ENCODE assay signal across 9 mouse cellular contexts in the genomic region with DNA sequence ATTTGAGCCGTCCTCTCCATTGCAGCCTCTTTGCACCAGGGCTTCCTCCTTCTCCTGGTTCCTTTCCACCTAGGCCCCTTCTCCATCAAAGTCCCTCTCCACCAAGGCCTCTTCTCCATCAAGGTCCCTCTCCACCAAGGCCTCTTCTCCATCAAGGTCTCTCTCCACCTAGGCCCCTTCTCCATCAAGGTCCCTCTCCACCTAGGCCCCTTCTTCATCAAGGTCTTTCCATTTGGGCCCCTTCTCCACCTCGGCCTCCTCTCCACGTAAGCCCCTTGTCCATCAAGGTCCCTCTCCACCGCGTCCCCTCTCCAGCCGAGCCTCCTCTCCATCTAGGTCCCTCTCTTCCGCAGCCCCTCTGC. TPM values are rescaled to one million over a fixed set of nuclear protein-coding genes. Genes with fewer than 3 reads are reported as not detected.
DNase-seq lines count a peak whose midpoint lies in the region; ATAC-seq and TF ChIP-seq lines count a peak whose summit lies in the region.
"Had no signal": no experiment of that assay in that cellular context is flagged by ENCODE, and none has a peak within 500 bp of the region (broad histone marks: within the 10 kb centered on the region; RNA-seq: fewer than 3 reads in every experiment).

No protein-coding gene starts in this region.

- no peak for TF ChIP-seq POLR2A in cortical plate, adult 2 months (IDR thresholded peaks at IDR 0.05; ENCODE audit: extremely low read depth, insufficient read depth, low read length)

- peak overlapping the region; percentile 49 for H3K4me3 ChIP-seq in left cerebral cortex, adult 2 months
- peak overlapping the region; percentile 89 for H3K4me3 ChIP-seq in cortical plate, adult 2 months (ENCODE audit: insufficient read depth, low read length)
- H3K4me3 ChIP-seq in hindbrain, postnatal 0 days (ENCODE audit: low read length) = peak overlapping the region; percentile 86
- peak overlapping the region; percentile 98 for H3K4me3 ChIP-seq in neural tube, embryonic 12.5 days

- no peaks in the 10 kb centered on the region for H3K36me3 ChIP-seq in hindbrain, postnatal 0 days (ENCODE audit: insufficient read depth, low read length)
- H3K36me3 ChIP-seq in neural tube, embryonic 12.5 days = no peaks in the 10 kb centered on the region

- no peak for TF ChIP-seq CTCF in left cerebral cortex, adult 2 months (IDR thresholded peaks at IDR 0.05)
- no peak for TF ChIP-seq CTCF in cortical plate, adult 2 months (IDR thresholded peaks at IDR 0.05; ENCODE audit: extremely low read depth, insufficient read depth, low read length)
- no peak for TF ChIP-seq CTCF in hindbrain, postnatal 0 days (IDR thresholded peaks at IDR 0.05; ENCODE audit: low read depth)

- H3K4me2 ChIP-seq in hindbrain, postnatal 0 days (ENCODE audit: low read depth, low read length) = peak overlapping the region; percentile 88
- peak overlapping the region; percentile 75 for H3K4me2 ChIP-seq in neural tube, embryonic 12.5 days (replicated peaks)

- H3K27ac ChIP-seq in left cerebral cortex, adult 2 months = peak overlapping the region; percentile 89
- H3K27ac ChIP-seq in cortical plate, adult 2 months (ENCODE audit: insufficient read depth, low read length) = peak overlapping the region; percentile 51
- peak overlapping the region; percentile 98 for H3K27ac ChIP-seq in hindbrain, postnatal 0 days
- H3K27ac ChIP-seq in neural tube, embryonic 12.5 days = peak overlapping the region; percentile 99
- H3K27ac ChIP-seq: macrophage had no signal

- no peaks in the 10 kb centered on the region for H3K27me3 ChIP-seq in hindbrain, postnatal 0 days (ENCODE audit: insufficient read depth, low read length)
- H3K27me3 ChIP-seq in neural tube, embryonic 12.5 days (replicated peaks) = no peaks in the 10 kb centered on the region

- peak overlapping the region; percentile 99 for H3K9ac ChIP-seq in hindbrain, postnatal 0 days (replicated peaks; ENCODE audit: low read length)
- H3K9ac ChIP-seq in neural tube, embryonic 12.5 days = peak overlapping the region; percentile 100

- peak; percentile 77 for ATAC-seq in hindbrain, postnatal 0 days
- ATAC-seq in neural tube, embryonic 12.5 days (ENCODE audit: low FRiP score, low read depth) = peak; percentile 71

- intact Hi-C loops in left cerebral cortex, adult 2 months (cut with DNase I) = loop anchor here (2.0 kb wide), 1 partner anchor 24 kb away; no protein-coding TSS in a partner anchor
- intact Hi-C loops in gastrocnemius, postnatal 36 days (cut with DNase I) = loop anchor here (5.0 kb wide), 1 partner anchor 87 kb away; the partner anchor contains the start of gene Pomt1

- H3K4me1 ChIP-seq in cortical plate, adult 2 months (ENCODE audit: control insufficient read depth, insufficient read depth, low read length) = peaks cover 4% of the 10 kb centered on the region; the same call in 1 of the 2 replicates
- H3K4me1 ChIP-seq in hindbrain, postnatal 0 days (ENCODE audit: insufficient read depth, low read length) = peaks cover 25% of the 10 kb centered on the region
- peaks cover 35% of the 10 kb centered on the region for H3K4me1 ChIP-seq in neural tube, embryonic 12.5 days

- WGBS in hindbrain, postnatal 0 days = 3% methylated on average over 7 of the region's 7 CpGs
- WGBS in neural tube, embryonic 12.5 days = 4% methylated on average over 7 of the region's 7 CpGs

- no peak for DNase-seq in left cerebral cortex, adult 2 months (ENCODE audit: extremely low spot score in 1 of 2, low spot score in 2 of 2)
- no peak for DNase-seq in left cerebral cortex, adult 18-20 months (ENCODE audit: low spot score in 2 of 2)
- no peak for DNase-seq in hindbrain, postnatal 0 days (ENCODE audit: low spot score)
- DNase-seq in urinary bladder, postnatal 36 days (ENCODE audit: low spot score in 2 of 2) = no peak
- no peak for DNase-seq in gastrocnemius, postnatal 36 days
- DNase-seq in adrenal gland, adult 8-10 months = no peak

- no peaks in the 10 kb centered on the region for H3K9me3 ChIP-seq in hindbrain, postnatal 0 days (ENCODE audit: low read length)
- H3K9me3 ChIP-seq in neural tube, embryonic 12.5 days = no peaks in the 10 kb centered on the region

RNA-seq across cellular contexts. Expression of gene Prrc2b, which starts 0.3 kb away (rescaled TPM):
- 100 to 1,000 TPM; 268 to 280 TPM for total RNA-seq in left cerebral cortex, adult 2 months (2021)
- 100 to 1,000 TPM; 259 to 266 TPM for total RNA-seq in left cerebral cortex, adult 18-20 months (2021)
- 97.6 and 99.1 TPM in 2 replicates for polyA plus RNA-seq in cortical plate, adult 2 months (2012; rRNA removed)
- total RNA-seq in hindbrain, postnatal 0 days (2014; rRNA removed) = 188 and 206 TPM in 2 replicates
- 44.8 and 55.9 TPM in 2 replicates for polyA plus RNA-seq in hindbrain, postnatal 0 days (2015; fragmentation: Nextera tagmentation; extraction: Ambion mirVana)
- 89.7 and 106 TPM in 2 replicates for polyA plus RNA-seq in neural tube, embryonic 12.5 days (2016; fragmentation: Nextera tagmentation; extraction: Ambion mirVana)
- total RNA-seq in gastrocnemius, postnatal 36 days (2021) = 10 to 100 TPM; 69.4 to 70.1 TPM
- total RNA-seq in adrenal gland, adult 8-10 months (2022) = 100 to 1,000 TPM; 140 to 182 (median 166) TPM

RNA-seq across cellular contexts. Expression of gene Plpp7, which starts 55.2 kb away (rescaled TPM):
- total RNA-seq in left cerebral cortex, adult 2 months (2021) = 10 to 100 TPM; 26.8 to 29.3 TPM
- total RNA-seq in left cerebral cortex, adult 18-20 months (2021) = 10 to 100 TPM; 27.1 to 32.4 TPM
- polyA plus RNA-seq in cortical plate, adult 2 months (2012; rRNA removed) = 34.5 and 36.4 TPM in 2 replicates
- total RNA-seq in hindbrain, postnatal 0 days (2014; rRNA removed) = 39.2 and 50.5 TPM in 2 replicates
- polyA plus RNA-seq in hindbrain, postnatal 0 days (2015; fragmentation: Nextera tagmentation; extraction: Ambion mirVana) = 28.2 and 28.3 TPM in 2 replicates
- 13.7 and 14.9 TPM in 2 replicates for polyA plus RNA-seq in neural tube, embryonic 12.5 days (2016; fragmentation: Nextera tagmentation; extraction: Ambion mirVana)
- total RNA-seq in gastrocnemius, postnatal 36 days (2021) = 100 to 1,000 TPM in 1 of 2 experiments, 10 to 100 TPM in 1; 96.9 to 117 TPM
- 1 to 10 TPM; 5.5 to 9.0 (median 6.5) TPM for total RNA-seq in adrenal gland, adult 8-10 months (2022)
